Mouse (Mus musculus): ENCODE results near the gene Hes1.

DNA sequence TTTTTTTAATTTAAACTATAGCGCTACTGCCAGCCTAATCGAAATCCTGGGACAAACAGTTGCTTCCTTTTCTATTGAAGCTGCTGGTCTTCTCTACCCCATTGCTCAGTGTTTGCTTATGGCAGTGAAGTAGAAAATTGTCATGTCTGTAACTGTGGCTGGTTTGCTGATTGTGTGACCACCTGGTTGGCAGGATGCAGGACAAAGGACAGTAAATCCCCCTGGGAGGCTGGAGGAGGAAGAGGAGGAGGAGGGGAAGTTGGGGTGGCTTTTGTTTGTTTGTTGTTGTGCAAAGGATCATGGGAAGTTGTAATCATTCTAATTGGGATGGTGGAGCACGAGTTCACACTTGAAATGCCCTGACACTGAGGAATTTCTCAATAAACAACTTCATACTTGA, 38.8 kb downstream of the Hes1 start:
- TF ChIP-seq CTCF (IDR thresholded peaks at IDR 0.05): no peak
- no peak for TF ChIP-seq EP300 (IDR thresholded peaks at IDR 0.05)
